Mouse (Mus musculus) G1E (cell line): ENCODE data around the gene Pax5. TPM values are rescaled to one million over a fixed set of nuclear protein-coding genes. Genes with fewer than 3 reads are reported as not detected.

Source experiments
- ATAC-seq: 2 replicates; pipeline ENCODE4 v1.8.0; 2016; ENCODE audit warnings: mild to moderate bottlenecking; ENCODE audit not compliant: insufficient number of reproducible peaks, poor library complexity, low FRiP score, severe bottlenecking; ENCODE audit errors: extremely low read depth
- DNase-seq: peaks from one replicate; pipeline ENCODE4 v3.0.0; 2012; ENCODE audit warnings: low spot score
- H3K27me3 ChIP-seq: 2 replicates; pipeline ENCODE4 v1.6.1; 2012; ENCODE audit warnings: mild to moderate bottlenecking, low read length, inconsistent platforms; ENCODE audit not compliant: insufficient read depth
- H3K36me3 ChIP-seq: replicated peaks from 2 replicates; pipeline ENCODE3; 2012; ENCODE audit warnings: mild to moderate bottlenecking, inconsistent platforms
- H3K4me1 ChIP-seq: 2 replicates; pipeline ENCODE4 v1.6.1; 2012; ENCODE audit warnings: low read depth, low read length, inconsistent platforms, mixed read lengths; ENCODE audit not compliant: insufficient read depth
- H3K4me3 ChIP-seq: 2 replicates; pipeline ENCODE4 v1.5.1; 2012; ENCODE audit warnings: low read depth, mild to moderate bottlenecking, inconsistent platforms, low read length, moderate library complexity, mixed read lengths
- H3K9me3 ChIP-seq: replicated peaks from 2 replicates; pipeline ENCODE4 v1.6.1; 2012; ENCODE audit warnings: inconsistent platforms
- CTCF ChIP-seq: IDR thresholded peaks from 2 replicates; pipeline ENCODE4 v1.5.1; 2012; ENCODE audit warnings: low read depth, low read length, inconsistent platforms, mixed read lengths
- GATA1 ChIP-seq: IDR thresholded peaks from 2 replicates; pipeline ENCODE4 v1.6.1; 2012; ENCODE audit warnings: borderline replicate concordance, low read length, inconsistent platforms, mixed read lengths
- GATA2 ChIP-seq: IDR thresholded peaks from 2 replicates; pipeline ENCODE4 v1.6.1; 2012; ENCODE audit warnings: low read depth, low read length, inconsistent platforms, borderline replicate concordance
- POLR2AphosphoS5 ChIP-seq: IDR thresholded peaks from 2 replicates; pipeline ENCODE4 v1.6.1; 2012; ENCODE audit warnings: low read depth, low read length, inconsistent platforms; ENCODE audit not compliant: insufficient replicate concordance
- TAL1 ChIP-seq: conservative IDR thresholded peaks from 2 replicates; pipeline ENCODE4 v1.6.1; 2012; ENCODE audit warnings: low read depth, low read length, inconsistent platforms, mixed read lengths
- polyA plus RNA-seq: library from polyadenylated mRNA; stranded (reverse); fragments of >175 nt; gene quantifications from 2 replicates; pipeline ENCODE4 v1.2.3, GENCODE M21; 2012
- total RNA-seq, 2 experiments: library from RNA; stranded (forward) in 1 of 2; stranded (reverse) in 1 of 2; fragments of 200-1000 nt in 1 of 2; fragments of >200 nt in 1 of 2; fragmentation: Nextera tagmentation in 1 of 2; gene quantifications; 2 replicates each; pipeline ENCODE4 v1.2.3; 2014 to 2017

The Pax5 gene
- total and polyA plus RNA-seq, 3 experiments = 0.22 TPM; not detected in 2

- Histone ChIP-seq H3K4me3 (no peak overlapping the region), H3K9me3 (no peaks in the 10 kb centered on the region), H3K36me3 (no peaks in the 10 kb centered on the region), H3K27me3 (peaks cover 66% of the 10 kb centered on the region), H3K4me1 (no peaks in the 10 kb centered on the region)
- ATAC-seq = no peak
- TF ChIP-seq GATA2 (no peak), CTCF (no peak), TAL1 (no peak), GATA1 (no peak), POLR2AphosphoS5 (no peak)
- no peak for DNase-seq
These were observed 2.7 kb upstream of the Pax5 start for GRCm38 (mm10) chr4:44712786-44713553.

- no peaks in the 10 kb centered on the region for H3K36me3 ChIP-seq
- no peak overlapping the region for H3K4me3 ChIP-seq
- ATAC-seq = no peak
- H3K4me1 ChIP-seq = no peaks in the 10 kb centered on the region
- no peaks in the 10 kb centered on the region for H3K9me3 ChIP-seq
- no peak for DNase-seq
- H3K27me3 ChIP-seq = peaks cover 58% of the 10 kb centered on the region
- TF ChIP-seq GATA2 = no peak
- no peak for TF ChIP-seq CTCF
- TF ChIP-seq TAL1 = no peak
- no peak for TF ChIP-seq GATA1
- no peak for TF ChIP-seq POLR2AphosphoS5
These were observed 1.9 kb upstream of the Pax5 start for GRCm38 (mm10) chr4:44712051-44712700.

- Histone ChIP-seq H3K36me3 (no peaks in the 10 kb centered on the region), H3K4me3 (no peak overlapping the region), H3K27me3 (peaks cover 50% of the 10 kb centered on the region), H3K4me1 (no peaks in the 10 kb centered on the region), H3K9me3 (no peaks in the 10 kb centered on the region)
- DNase-seq = no peak
- TF ChIP-seq CTCF = no peak
- no peak for TF ChIP-seq POLR2AphosphoS5
- TF ChIP-seq TAL1 = no peak
- TF ChIP-seq GATA1 = no peak
- no peak for TF ChIP-seq GATA2
- ATAC-seq = no peak
These were observed 1.0 kb upstream of the Pax5 start for GRCm38 (mm10) chr4:44711136-44711900.

GRCm38 (mm10) chr4:44710701-44711097 is 412 bp upstream of the Pax5 start:
- DNase-seq (no peak), ATAC-seq (no peak)
- H3K4me1 ChIP-seq = no peaks in the 10 kb centered on the region
- no peaks in the 10 kb centered on the region for H3K9me3 ChIP-seq
- H3K4me3 ChIP-seq = no peak overlapping the region
- peaks cover 48% of the 10 kb centered on the region for H3K27me3 ChIP-seq
- TF ChIP-seq POLR2AphosphoS5 = no peak
- H3K36me3 ChIP-seq = no peaks in the 10 kb centered on the region

GRCm38 (mm10) chr4:44709091-44709695 is 1.1 kb downstream of the Pax5 start:
- TF ChIP-seq CTCF = no peak
- TF ChIP-seq TAL1 = no peak
- TF ChIP-seq GATA1 = no peak
- TF ChIP-seq GATA2 = no peak
- no peak for TF ChIP-seq POLR2AphosphoS5
- DNase-seq = no peak
- no peaks in the 10 kb centered on the region for H3K36me3 ChIP-seq
- H3K27me3 ChIP-seq = peaks cover 39% of the 10 kb centered on the region
- no peak for ATAC-seq
- H3K4me1 ChIP-seq = no peaks in the 10 kb centered on the region
- peaks cover 5% of the 10 kb centered on the region for H3K9me3 ChIP-seq
- H3K4me3 ChIP-seq = no peak overlapping the region

GRCm38 (mm10) chr4:44708311-44708710 is 2.0 kb downstream of the Pax5 start:
- DNase-seq = no peak
- no peak for TF ChIP-seq CTCF
- no peak for TF ChIP-seq GATA1
- no peak for TF ChIP-seq POLR2AphosphoS5
- no peak for ATAC-seq
- Histone ChIP-seq H3K27me3 (peaks cover 30% of the 10 kb centered on the region), H3K4me3 (no peak overlapping the region), H3K36me3 (no peaks in the 10 kb centered on the region), H3K9me3 (peaks cover 14% of the 10 kb centered on the region), H3K4me1 (no peaks in the 10 kb centered on the region)
